Mouse (Mus musculus) fat pad, adult 2 months (tissue): ENCODE results near the gene Bhlhe40.

Experiments
- DNase-seq: peaks from one replicate; pipeline ENCODE4 v3.0.0-alpha.2; 2011; ENCODE audit warnings: low read depth, low spot score; ENCODE audit errors: extremely low read depth

The Bhlhe40 gene

GRCm38 (mm10) chr6:108660206-108660877, at the start of gene Bhlhe40:
Gene Bhlhe40, plus strand, starts transcription at chr6:108660629.
- DNase-seq, result peak; percentile 79

DNA sequence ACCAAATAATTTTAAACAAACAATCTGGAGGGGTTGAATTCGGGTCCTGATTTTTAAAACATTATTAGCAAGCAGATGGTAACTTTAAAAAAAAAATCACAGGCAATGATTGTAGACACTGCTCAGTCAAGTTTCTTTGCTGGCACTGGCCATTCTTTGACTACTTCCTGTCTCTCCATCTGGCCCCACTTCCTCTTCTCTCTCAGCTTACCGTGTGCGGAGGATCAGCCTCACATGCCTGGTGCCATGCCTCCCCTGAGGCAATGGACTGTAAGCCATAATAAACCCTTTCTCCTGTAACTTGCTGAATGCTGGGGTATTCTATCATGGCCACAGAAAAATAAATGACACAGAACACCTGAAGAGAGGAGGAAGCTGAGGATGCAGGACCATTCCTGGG, 48.8 kb upstream of the Bhlhe40 start:
- no peak for DNase-seq

- no peak for DNase-seq
These were observed 42.4 kb upstream of the Bhlhe40 start for GRCm38 (mm10) chr6:108618025-108618424.

GRCm38 (mm10) chr6:108623028-108623565, 37.3 kb upstream of the Bhlhe40 start:
- DNase-seq, result no peak

GRCm38 (mm10) chr6:108624915-108625314, 35.5 kb upstream of the Bhlhe40 start:
- DNase-seq, result no peak

DNA sequence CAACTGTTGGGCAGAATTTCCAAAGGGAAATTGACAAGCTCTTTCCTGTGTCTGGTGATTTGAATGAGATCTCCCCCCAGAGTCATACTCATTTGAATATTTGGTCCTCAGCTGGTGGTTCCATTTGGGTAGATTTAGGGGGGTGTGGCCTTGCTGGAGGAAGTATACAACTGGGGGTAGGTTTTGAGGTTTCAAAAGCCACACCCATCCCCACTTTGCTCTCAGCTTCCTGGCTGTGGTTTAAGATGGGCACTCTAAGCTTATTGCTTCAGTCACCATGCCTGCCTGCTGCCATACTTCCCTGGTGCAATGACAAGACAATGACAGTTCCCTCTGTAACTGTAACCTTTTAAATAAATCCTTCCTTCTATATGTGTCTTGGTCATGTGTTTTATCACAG, 29.7 kb upstream of the Bhlhe40 start:
- DNase-seq, result no peak

- DNase-seq, result no peak
These were observed 22.1 kb upstream of the Bhlhe40 start for GRCm38 (mm10) chr6:108638157-108638833.

DNA sequence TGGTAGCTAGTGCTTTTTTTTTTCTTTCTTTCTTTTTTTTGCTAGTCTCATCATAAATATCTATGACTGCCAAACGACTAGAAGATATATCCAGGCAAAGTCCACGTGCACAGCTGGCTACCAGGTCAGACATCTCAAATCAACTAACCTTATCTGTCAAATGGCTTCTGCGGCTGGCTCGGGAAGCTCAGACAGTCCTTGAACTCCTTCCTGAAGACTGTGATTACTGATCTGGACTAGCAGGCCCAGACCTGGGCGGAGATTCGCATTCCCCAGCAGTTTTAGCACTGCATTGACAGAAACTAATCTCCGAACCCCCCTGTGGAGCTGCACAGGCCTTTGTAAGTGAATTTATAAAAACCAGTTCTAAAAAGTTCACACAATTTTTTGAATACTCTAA, 18.4 kb upstream of the Bhlhe40 start:
- no peak for DNase-seq

DNA sequence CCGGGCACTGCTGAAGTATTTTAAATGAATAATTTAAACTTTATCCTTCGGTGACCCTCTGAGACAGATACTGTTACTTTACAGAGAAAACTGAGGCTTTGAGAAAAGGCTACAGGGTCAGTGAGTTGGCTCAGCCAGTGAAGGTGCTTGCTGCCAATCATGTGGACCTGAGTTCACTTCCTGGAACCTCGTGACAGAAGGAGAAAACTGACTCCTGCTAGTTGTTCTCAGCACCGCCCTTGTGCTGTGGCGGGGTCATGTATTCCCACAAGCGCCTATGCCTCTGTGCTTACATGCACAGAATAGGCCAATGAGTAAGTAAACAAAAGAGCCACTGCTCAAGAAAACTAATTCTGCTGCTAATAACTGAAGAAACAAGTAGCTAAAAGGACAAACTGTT, 17.4 kb upstream of the Bhlhe40 start:
- DNase-seq, result no peak

DNA sequence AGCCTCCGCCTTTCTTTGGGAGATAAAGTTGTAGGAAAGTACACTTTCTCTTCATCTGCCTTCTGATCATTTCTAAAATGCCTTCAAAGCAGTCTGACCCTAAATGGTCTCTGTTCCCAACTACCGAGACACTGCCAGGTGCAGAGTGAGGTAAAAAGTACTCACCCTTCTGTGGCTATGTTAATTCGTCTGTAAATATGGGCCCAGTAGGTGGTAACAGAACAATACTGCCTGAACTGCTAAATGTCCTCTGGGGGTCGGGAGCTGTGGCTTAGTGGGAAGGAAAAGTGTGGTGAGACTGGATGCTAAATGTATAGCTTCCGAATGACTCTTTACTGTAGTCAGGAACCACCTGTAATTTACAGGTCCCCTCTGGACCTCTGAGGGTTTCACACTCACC, 16.1 kb upstream of the Bhlhe40 start:
- no peak for DNase-seq

DNA sequence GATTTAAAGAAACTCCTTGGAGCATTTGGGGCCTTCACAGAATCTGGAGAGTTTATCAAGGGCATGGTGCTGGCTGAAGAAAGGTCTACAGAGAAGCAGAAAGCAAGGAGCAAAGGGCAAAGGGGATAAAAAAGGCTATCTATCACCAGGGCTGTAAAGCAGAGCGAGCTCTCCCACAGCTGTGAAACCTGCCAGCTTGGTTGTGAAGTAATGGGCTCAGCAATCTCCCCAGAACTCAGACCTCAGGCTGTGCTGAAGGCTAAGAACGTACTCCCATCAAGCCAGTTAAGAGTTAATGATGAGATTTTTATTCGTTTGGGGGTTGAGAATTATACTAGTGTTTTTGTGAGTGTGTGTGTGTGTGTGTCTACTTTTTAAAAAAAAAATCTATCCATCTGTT, 13.3 kb upstream of the Bhlhe40 start:
- no peak for DNase-seq

GRCm38 (mm10) chr6:108648072-108648471, 12.4 kb upstream of the Bhlhe40 start:
- DNase-seq, result no peak

GRCm38 (mm10) chr6:108655861-108656260, 4.6 kb upstream of the Bhlhe40 start:
- no peak for DNase-seq

DNA sequence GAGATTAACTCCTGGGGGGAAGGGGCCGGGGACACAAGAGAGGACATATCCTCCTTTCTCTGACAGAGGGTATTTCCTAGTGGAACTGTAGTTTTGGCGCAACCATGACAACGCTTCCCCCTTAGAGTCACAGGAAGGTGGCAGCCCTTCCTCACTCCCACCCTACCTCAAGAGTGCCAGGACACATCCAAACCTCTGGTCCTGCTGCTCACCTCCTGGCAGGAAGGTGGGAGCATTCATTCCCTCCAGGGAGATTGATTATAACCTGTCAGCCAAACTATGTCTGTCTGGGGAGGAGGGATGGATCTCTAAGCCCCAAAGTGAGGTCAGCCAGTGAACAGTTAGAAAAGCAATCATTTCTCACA, 2.4 kb upstream of the Bhlhe40 start:
- DNase-seq, result no peak

DNA sequence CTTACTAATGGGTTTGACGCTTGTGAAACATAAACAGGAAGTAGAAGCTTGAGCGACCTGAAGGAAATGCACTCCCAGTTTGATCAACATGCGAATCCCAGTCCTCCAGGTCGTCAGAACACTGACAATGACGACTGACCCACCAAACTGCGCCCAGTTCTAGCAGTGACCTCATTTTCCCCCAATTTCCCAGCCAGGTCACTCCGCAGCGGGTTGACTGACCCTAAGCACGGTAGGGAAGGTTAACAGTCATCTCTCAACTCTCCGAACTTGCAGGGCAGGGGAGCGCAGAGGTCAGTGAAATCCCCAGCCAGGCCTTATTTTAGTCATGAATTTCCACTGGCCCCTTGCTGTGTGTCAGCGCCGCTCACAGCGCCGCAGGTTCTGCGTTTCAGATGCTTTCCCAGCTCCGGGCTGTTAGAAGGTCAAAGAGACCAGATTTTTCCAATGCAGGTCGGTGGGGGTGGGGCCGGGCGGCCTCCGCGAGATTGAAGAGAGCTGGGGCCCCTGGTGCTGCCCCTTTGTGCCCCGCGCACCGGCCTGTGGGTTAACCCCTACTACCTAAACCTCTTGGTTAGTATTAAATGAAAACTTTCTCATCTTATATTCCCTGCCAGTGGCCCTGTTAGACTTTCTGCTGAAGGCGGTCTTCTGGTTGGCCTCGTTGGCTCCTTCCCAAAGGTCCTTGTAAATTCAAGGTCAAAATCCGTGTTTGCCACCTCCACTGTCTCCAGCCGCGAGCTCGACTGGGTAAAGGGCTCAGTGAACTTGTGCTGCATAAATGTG, 1.8 kb upstream of the Bhlhe40 start:
- DNase-seq, result no peak

- DNase-seq, result no peak
These were observed 1.2 kb upstream of the Bhlhe40 start for GRCm38 (mm10) chr6:108659221-108659725.

DNA sequence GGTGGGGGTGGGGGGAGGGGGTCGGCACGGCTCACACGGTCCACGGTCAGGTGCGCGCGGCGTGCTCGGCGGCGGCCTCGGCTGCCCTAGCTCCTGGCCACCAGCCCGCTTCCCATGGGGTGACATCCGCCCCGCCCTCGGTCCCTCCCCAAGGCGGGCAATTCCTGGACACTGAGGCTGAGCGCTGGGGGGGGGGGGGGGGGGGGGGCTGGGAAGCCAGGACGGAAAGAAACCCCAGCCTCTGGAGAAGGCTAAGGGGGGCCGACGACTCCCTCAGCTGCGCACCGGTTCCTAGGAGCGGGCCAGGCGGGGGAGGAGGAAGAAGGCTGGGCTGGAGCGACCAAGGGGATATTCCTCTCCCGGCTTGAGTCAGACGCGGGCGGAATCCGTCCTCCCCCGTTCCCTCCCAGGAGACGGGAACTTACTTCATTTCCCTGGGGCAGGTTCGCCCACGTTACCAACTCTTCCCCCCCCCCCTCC, 663 bp upstream of the Bhlhe40 start:
- DNase-seq, result peak; percentile 57

DNA sequence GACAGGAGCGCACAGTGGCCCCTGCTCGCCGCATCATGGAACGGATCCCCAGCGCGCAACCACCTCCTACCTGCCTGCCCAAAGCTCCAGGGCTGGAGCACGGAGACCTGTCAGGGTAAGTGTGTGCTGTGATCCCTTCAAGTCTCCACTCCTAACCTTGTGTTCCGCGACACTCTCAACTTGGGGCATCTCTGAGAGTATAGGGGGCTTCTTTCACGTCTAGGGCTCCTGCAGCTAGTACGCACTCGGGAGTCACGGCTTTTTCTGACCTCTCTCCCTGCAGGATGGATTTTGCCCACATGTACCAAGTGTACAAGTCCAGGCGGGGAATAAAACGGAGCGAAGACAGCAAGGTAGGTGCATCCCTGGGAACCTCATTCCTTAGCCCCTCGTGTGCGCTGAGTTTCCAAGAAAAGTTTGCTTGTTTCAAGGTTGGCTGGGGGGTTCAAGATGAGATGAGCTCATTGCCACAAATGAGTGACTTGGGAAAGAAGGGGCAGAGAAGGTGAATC, 505 bp downstream of the Bhlhe40 start:
- no peak for DNase-seq

- no peak for DNase-seq
These were observed 983 bp downstream of the Bhlhe40 start for GRCm38 (mm10) chr6:108661412-108661811.

DNA sequence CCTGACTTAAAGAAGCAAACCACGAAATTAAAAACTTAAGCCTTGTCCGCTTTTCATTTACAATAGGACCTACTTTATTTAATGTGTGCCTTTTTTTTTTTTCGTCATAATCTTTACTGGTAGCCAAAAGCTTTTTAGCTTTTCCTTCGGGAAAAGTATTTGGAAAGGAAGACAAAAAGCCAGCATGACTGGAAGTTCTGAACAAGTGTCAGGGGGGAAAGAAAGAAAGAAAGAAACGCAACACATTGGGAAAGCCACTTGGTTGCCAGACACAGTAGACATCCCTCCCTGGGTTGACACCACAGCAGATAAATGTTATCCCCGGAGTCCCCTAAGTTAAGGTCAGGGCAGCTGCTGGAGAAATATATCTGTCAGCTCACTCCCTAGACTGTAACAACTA, 1.5 kb downstream of the Bhlhe40 start:
- DNase-seq, result no peak
